Mouse (Mus musculus) limb, embryonic 11.5 days (tissue): ENCODE results near the gene Coq7. TPM values are rescaled to one million over a fixed set of nuclear protein-coding genes. Genes with fewer than 3 reads are reported as not detected.

Source experiments
- ATAC-seq: fragments of 200-750 bp; cut with Nextera tagmentation; 2 replicates; pipeline ENCODE4 v1.8.0; 2017; ENCODE audit warnings: low read depth; ENCODE audit not compliant: insufficient number of reproducible peaks, low FRiP score, low TSS enrichment
- DNase-seq: peaks from one replicate; pipeline ENCODE4 v3.0.0-alpha.2; 2015; ENCODE audit warnings: low spot score
- H3K27ac ChIP-seq: fragments of 300-500 bp; sonication (generic); replicated peaks from 2 replicates; pipeline ENCODE4 v1.5.1; 2014; ENCODE audit warnings: low read depth, mild to moderate bottlenecking, low read length
- H3K27me3 ChIP-seq: fragments of 300-500 bp; sonication (generic); 2 replicates; pipeline ENCODE4 v1.6.1; 2014; ENCODE audit warnings: mild to moderate bottlenecking, low read length, mixed read lengths; ENCODE audit not compliant: control insufficient read depth, insufficient read depth
- H3K36me3 ChIP-seq: fragments of 300-500 bp; sonication (generic); 2 replicates; pipeline ENCODE4 v1.6.1; 2014; ENCODE audit warnings: mild to moderate bottlenecking, low read length, moderate library complexity, mixed read lengths; ENCODE audit not compliant: control insufficient read depth, insufficient read depth
- H3K4me1 ChIP-seq: fragments of 300-500 bp; sonication (generic); 2 replicates; pipeline ENCODE4 v1.6.1; 2014; ENCODE audit warnings: low read length, mixed read lengths; ENCODE audit not compliant: control insufficient read depth, insufficient read depth
- H3K4me2 ChIP-seq: fragments of 300-500 bp; sonication (generic); 2 replicates; pipeline ENCODE4 v1.6.1; 2014; ENCODE audit warnings: low read depth, mild to moderate bottlenecking, moderate library complexity; ENCODE audit not compliant: severe bottlenecking
- H3K4me3 ChIP-seq: fragments of 300-500 bp; sonication (generic); 2 replicates; pipeline ENCODE4 v1.5.1; 2014; ENCODE audit warnings: low read depth, low read length
- H3K9ac ChIP-seq: fragments of 300-500 bp; sonication (generic); 2 replicates; pipeline ENCODE4 v1.6.1; 2014; ENCODE audit warnings: mild to moderate bottlenecking, low read length
- H3K9me3 ChIP-seq: fragments of 300-500 bp; sonication (generic); 2 replicates; pipeline ENCODE4 v1.6.1; 2016; ENCODE audit warnings: low read length; ENCODE audit not compliant: control insufficient read depth
- WGBS: fragments of 180-500 bp; shearing (Covaris S2); extraction: QIAGEN DNeasy Blood & Tissue Kit; methylation state at CpG from one replicate; pipeline ENCODE4 v1.1.7; 2014; 5-methylcytosine and 5-hydroxymethylcytosine counted together
- polyA plus RNA-seq: library from polyadenylated mRNA; unstranded; fragments of >200 nt; fragmentation: Nextera tagmentation; extraction: Ambion mirVana; gene quantifications from 2 replicates; pipeline ENCODE4 v1.2.1, GENCODE M21; 2014

Coq7 gene
- polyA plus RNA-seq, 1 experiment from 2014 or later: 111 TPM

GRCm38 (mm10) chr7:118544128-118544527 lies 11.0 kb upstream of the Coq7 start:
- H3K36me3 ChIP-seq: no peaks in the 10 kb centered on the region
- H3K9me3 ChIP-seq: no peaks in the 10 kb centered on the region
- no peak overlapping the region for H3K9ac ChIP-seq
- H3K4me3 ChIP-seq: no peak overlapping the region
- DNase-seq (no peak), ATAC-seq (no peak)
- 86% methylated on average over 4 of the region's 4 CpGs for WGBS
- H3K27me3 ChIP-seq: no peaks in the 10 kb centered on the region
- H3K4me2 ChIP-seq: no peak overlapping the region
- no peaks in the 10 kb centered on the region for H3K4me1 ChIP-seq
- no peak overlapping the region for H3K27ac ChIP-seq

DNA sequence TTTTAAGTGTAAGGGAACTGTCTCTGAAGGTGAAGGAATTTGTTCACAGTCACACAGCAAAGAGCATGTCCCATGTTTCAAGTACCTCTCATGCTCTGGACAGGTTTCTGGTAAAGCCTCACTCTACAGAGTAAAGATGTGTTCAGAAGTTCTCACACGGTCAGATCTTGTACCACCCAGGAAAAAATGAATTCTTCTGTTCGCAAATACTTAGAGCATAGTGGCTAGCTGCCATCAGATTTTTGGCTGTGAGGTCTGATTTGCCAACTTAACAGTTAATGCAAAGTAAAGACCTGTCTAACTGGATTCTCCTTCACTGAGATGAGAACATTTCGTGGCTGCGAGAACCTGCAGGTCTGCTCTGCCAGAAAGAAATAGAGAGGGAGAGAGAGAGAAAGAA lies 1.9 kb upstream of the Coq7 start:
- 90% methylated on average over 4 of the region's 4 CpGs for WGBS
- Histone ChIP-seq H3K27ac (no peak overlapping the region), H3K9ac (no peak overlapping the region), H3K4me1 (no peaks in the 10 kb centered on the region), H3K27me3 (no peaks in the 10 kb centered on the region), H3K4me3 (no peak overlapping the region), H3K36me3 (no peaks in the 10 kb centered on the region), H3K4me2 (no peak overlapping the region), H3K9me3 (no peaks in the 10 kb centered on the region)
- DNase-seq: no peak
- no peak for ATAC-seq

DNA sequence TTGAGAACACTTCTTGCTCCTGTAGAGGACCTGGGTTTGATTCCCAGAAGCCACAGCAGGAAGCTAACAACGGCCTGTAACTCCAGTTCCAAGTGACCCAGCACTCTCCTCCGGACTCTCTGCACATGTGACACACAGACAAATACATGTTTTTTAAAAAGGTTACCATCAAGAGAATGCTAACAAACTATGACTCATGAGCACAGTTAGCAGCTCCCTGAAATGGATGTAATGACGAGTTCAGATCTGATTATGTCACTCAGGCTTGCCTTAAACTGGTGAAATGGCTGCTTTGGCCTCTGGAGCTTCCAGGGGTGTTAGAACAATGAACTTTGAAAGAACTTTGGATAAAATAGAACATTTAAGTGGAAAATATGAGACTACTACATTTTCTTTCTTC lies 1.2 kb upstream of the Coq7 start:
- no peak overlapping the region for H3K4me3 ChIP-seq
- H3K27ac ChIP-seq: no peak overlapping the region
- no peaks in the 10 kb centered on the region for H3K36me3 ChIP-seq
- H3K9me3 ChIP-seq: no peaks in the 10 kb centered on the region
- WGBS: 73% methylated on average over 3 of the region's 3 CpGs
- no peak overlapping the region for H3K9ac ChIP-seq
- H3K27me3 ChIP-seq: no peaks in the 10 kb centered on the region
- no peaks in the 10 kb centered on the region for H3K4me1 ChIP-seq
- H3K4me2 ChIP-seq: no peak overlapping the region
- ATAC-seq (no peak), DNase-seq (no peak)

DNA sequence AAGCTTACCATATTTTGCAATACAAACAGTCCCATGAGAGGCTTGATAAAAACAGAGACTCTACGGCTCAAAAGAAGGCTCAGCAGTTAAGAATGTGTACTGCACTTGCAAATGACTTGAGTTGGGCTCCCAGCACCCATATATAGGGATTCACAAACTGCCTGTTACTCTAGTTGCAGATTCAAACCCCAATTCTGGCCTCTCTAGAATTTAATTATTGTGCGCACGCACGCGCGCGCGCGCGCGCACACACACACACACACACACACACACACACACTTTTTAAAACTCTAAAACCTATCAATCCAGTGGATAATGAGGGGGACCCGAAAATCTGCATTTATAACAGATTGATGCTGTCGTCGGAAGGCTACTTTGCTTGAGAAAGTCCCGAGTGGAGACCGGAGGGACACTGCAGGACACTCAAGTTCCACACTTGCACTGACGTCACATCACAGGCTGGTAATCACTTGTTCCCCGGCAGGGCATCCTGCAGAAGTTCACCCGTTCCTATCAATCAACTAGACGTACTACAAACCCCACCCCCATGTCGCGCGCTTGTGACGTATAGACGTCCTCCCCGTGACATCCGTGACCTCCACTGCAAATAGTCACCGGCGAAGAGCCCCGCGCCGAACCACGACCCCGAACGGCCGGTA lies 508 bp downstream of the Coq7 start:
- peak; percentile 94 for ATAC-seq
- Histone ChIP-seq H3K36me3 (0 out of 2 replicates have a peak, but pooled peaks cover 2% of the 10 kb centered on the region), H3K4me2 (peak overlapping the region; percentile 65), H3K4me1 (no peaks in the 10 kb centered on the region), H3K27me3 (no peaks in the 10 kb centered on the region), H3K27ac (peak overlapping the region; percentile 83; the same call in 1 of the 2 replicates), H3K4me3 (peak overlapping the region; percentile 52), H3K9ac (peak overlapping the region; percentile 81), H3K9me3 (no peaks in the 10 kb centered on the region)
- WGBS: 1% methylated on average over 36 of the region's 36 CpGs
- peak; percentile 96 for DNase-seq

- Histone ChIP-seq H3K36me3 (peaks cover 6% of the 10 kb centered on the region; the same call in 1 of the 2 replicates), H3K4me1 (no peaks in the 10 kb centered on the region), H3K4me2 (no peak overlapping the region), H3K9ac (no peak overlapping the region), H3K27me3 (no peaks in the 10 kb centered on the region), H3K9me3 (no peaks in the 10 kb centered on the region), H3K27ac (no peak overlapping the region), H3K4me3 (no peak overlapping the region)
- ATAC-seq: no peak
- DNase-seq: no peak
- WGBS: 86% methylated on average over 4 of the region's 4 CpGs
Measured at GRCm38 (mm10) chr7:118526967-118527366, 6.2 kb downstream of the Coq7 start.

DNA sequence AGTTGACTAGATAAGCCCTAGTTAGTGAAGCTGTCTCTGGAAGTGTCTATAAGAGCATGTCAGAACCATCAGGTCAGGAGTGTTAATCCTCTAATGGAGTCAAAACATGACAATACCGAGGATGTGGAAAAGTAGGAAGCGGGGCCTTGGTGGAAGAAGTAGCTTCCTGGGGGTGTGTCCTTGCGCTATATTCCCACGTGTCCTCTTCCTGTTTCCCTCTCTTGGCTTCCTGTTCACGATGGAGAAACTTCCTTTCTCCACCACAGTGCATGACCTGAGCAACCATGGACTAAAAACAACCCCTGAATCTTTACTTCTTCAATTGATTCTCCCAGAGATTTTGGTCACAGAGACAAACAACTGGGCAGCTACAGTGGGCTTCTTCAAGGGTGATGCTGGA lies 11.1 kb downstream of the Coq7 start:
- no peak overlapping the region for H3K4me3 ChIP-seq
- ATAC-seq (no peak), DNase-seq (no peak)
- peaks cover 3% of the 10 kb centered on the region; the same call in 1 of the 2 replicates for H3K36me3 ChIP-seq
- WGBS: 89% methylated on average over 5 of the region's 5 CpGs
- H3K4me1 ChIP-seq: no peaks in the 10 kb centered on the region
- H3K27ac ChIP-seq: no peak overlapping the region
- no peak overlapping the region for H3K9ac ChIP-seq
- H3K27me3 ChIP-seq: no peaks in the 10 kb centered on the region
- H3K9me3 ChIP-seq: no peaks in the 10 kb centered on the region
- H3K4me2 ChIP-seq: no peak overlapping the region

GRCm38 (mm10) chr7:118519661-118520060 lies 13.5 kb downstream of the Coq7 start:
- ATAC-seq: no peak
- no peak overlapping the region for H3K4me3 ChIP-seq
- WGBS: 81% methylated on average over 8 of the region's 8 CpGs
- no peaks in the 10 kb centered on the region for H3K4me1 ChIP-seq
- no peak overlapping the region for H3K4me2 ChIP-seq
- H3K9me3 ChIP-seq: no peaks in the 10 kb centered on the region
- DNase-seq: no peak
- no peak overlapping the region for H3K27ac ChIP-seq
- no peaks in the 10 kb centered on the region for H3K36me3 ChIP-seq
- H3K9ac ChIP-seq: no peak overlapping the region
- H3K27me3 ChIP-seq: no peaks in the 10 kb centered on the region

DNA sequence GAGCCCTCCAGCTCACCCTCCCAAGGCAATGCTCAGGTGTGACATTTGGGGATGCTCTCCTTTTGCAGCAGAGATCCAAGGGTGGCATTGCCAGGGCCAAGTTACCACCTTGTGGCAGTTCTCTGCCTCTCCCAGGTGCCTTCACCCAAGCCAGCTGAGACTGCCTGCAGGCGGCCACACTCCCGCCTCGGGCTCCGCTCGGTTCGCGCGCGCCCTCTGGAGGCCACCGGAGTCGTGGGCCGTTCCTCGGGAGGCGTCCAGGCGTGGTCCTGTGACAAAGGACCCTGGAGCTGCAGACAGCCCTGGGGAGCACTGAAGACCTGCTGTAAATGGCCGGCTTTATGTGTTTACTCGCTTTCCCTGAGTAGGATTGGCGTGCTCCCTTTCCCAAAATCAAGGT lies 14.5 kb downstream of the Coq7 start:
- ATAC-seq: peak; percentile 81
- H3K9me3 ChIP-seq: no peaks in the 10 kb centered on the region
- 3% methylated on average over 18 of the region's 18 CpGs for WGBS
- peak; percentile 88 for DNase-seq
- H3K9ac ChIP-seq: no peak overlapping the region
- no peak overlapping the region for H3K4me2 ChIP-seq
- H3K27ac ChIP-seq: no peak overlapping the region
- H3K4me3 ChIP-seq: no peak overlapping the region
- H3K27me3 ChIP-seq: no peaks in the 10 kb centered on the region
- H3K36me3 ChIP-seq: no peaks in the 10 kb centered on the region
- H3K4me1 ChIP-seq: no peaks in the 10 kb centered on the region

DNA sequence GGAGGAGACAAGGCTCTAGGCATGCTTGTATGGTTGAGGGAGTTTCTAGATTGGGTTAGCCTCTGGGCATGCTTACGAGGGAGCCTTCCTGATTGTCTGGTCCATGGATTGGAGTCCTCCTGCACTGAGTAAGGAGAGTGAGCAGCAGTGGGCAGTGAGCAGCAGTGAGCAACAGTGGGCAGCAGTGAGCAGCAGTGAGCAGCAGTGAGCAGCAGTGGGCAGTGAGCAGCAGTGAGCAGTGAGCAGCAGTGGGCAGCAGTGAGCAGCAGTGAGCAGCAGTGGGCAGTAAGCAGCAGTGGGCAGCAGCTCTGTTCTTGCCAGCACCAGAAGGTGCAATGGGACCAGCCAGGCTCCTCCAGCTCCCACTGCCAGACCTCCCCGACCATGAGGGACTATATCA lies 15.3 kb downstream of the Coq7 start:
- Histone ChIP-seq H3K4me1 (no peaks in the 10 kb centered on the region), H3K9ac (no peak overlapping the region), H3K27me3 (no peaks in the 10 kb centered on the region), H3K4me3 (no peak overlapping the region), H3K4me2 (no peak overlapping the region), H3K9me3 (no peaks in the 10 kb centered on the region), H3K36me3 (no peaks in the 10 kb centered on the region), H3K27ac (no peak overlapping the region)
- DNase-seq (peak; percentile 31), ATAC-seq (no peak)
- WGBS: 71% methylated on average over 2 of the region's 2 CpGs
